Mouse (Mus musculus): ENCODE measurements around the gene Xrcc4.

GRCm38 (mm10) chr13:89889074-89889473, 200.3 kb downstream of the Xrcc4 start:
- TF ChIP-seq CTCF (conservative IDR thresholded peaks at IDR 0.05; ENCODE audit: insufficient read depth, insufficient read length, low read depth, low read length) (no peak), POLR2A (IDR thresholded peaks at IDR 0.05; ENCODE audit: low read depth, low read length) (no peak)

Measured in kidney, adult 2 months (tissue).